Mouse (Mus musculus): ENCODE results near the gene Gm28269.
A peak's percentile ranks its signal among the peaks of the same experiment; 100 is the strongest.

The Gm28269 gene

GRCm38 (mm10) chrX:21744997-21745396 is at the start of gene Gm28269:
Gene Gm28269, minus strand, starts transcription at chrX:21745097.
- DNase-seq (ENCODE audit: low read depth): no peak

GRCm38 (mm10) chrX:21716885-21717284 is 28.0 kb downstream of the Gm28269 start:
- DNase-seq (ENCODE audit: low read depth): peak; percentile 7

GRCm38 (mm10) chrX:21715293-21715692 is 29.6 kb downstream of the Gm28269 start:
- DNase-seq (ENCODE audit: low read depth): no peak

- no peak for DNase-seq (ENCODE audit: low read depth)
These were observed 30.1 kb downstream of the Gm28269 start, which contains the start of gene Slc6a14 for GRCm38 (mm10) chrX:21714829-21715228. Gene Slc6a14, plus strand, starts transcription at chrX:21714896.

- DNase-seq (ENCODE audit: low read depth): no peak
These were observed 40.4 kb downstream of the Gm28269 start for GRCm38 (mm10) chrX:21704470-21704869.

GRCm38 (mm10) chrX:21701646-21702045 is 43.3 kb downstream of the Gm28269 start:
- no peak for DNase-seq (ENCODE audit: low read depth)

GRCm38 (mm10) chrX:21695687-21696086 is 49.2 kb downstream of the Gm28269 start:
- DNase-seq (ENCODE audit: low read depth): no peak

GRCm38 (mm10) chrX:21695220-21695619 is 49.7 kb downstream of the Gm28269 start:
- DNase-seq (ENCODE audit: low read depth): no peak

Data from 416B (cell line).